29 mouse cellular contexts compared by ENCODE assay signal in genomic region chr3:96632058-96632457, GRCm38 (mm10). TPM values are rescaled to one million over a fixed set of nuclear protein-coding genes. Genes with fewer than 3 reads are reported as not detected.
"Had no signal": no experiment of that assay in that cellular context is flagged by ENCODE, and none has a peak within 500 bp of the region (broad histone marks: within the 10 kb centered on the region; RNA-seq: fewer than 3 reads in every experiment).

No protein-coding gene starts in this region.

- DNase-seq: cerebellum, adult 9-10 months; cerebellum, adult 9-11 months; cerebellum, postnatal 10 days; cerebellum, postnatal 14 days; cerebellum, postnatal 25 days; cerebellum, postnatal 36 days; embryo, embryonic 11 days; forebrain, postnatal 0 days; gastrocnemius, adult 2 months; gastrocnemius, postnatal 10 days; gastrocnemius, postnatal 14 days; gastrocnemius, postnatal 25 days; gastrocnemius, postnatal 36 days; heart, adult 11 months; heart, adult 18-20 months; heart, adult 2 months had no signal

- H3K9ac ChIP-seq: embryonic facial prominence, embryonic 12.5 days; embryonic facial prominence, embryonic 13.5 days; embryonic facial prominence, embryonic 15.5 days; forebrain, embryonic 12.5 days; forebrain, embryonic 13.5 days; forebrain, embryonic 15.5 days; forebrain, postnatal 0 days had no signal

- H3K4me3 ChIP-seq: embryonic facial prominence, embryonic 12.5 days; embryonic facial prominence, embryonic 13.5 days; embryonic facial prominence, embryonic 15.5 days; erythroblast, embryonic 14.5 days; forebrain, embryonic 12.5 days; forebrain, embryonic 13.5 days; forebrain, embryonic 15.5 days; gastrocnemius, adult 2 months; heart, adult 2 months had no signal

- H3K27me3 ChIP-seq: embryonic facial prominence, embryonic 12.5 days; embryonic facial prominence, embryonic 13.5 days; embryonic facial prominence, embryonic 15.5 days; forebrain, embryonic 12.5 days; forebrain, embryonic 13.5 days; forebrain, embryonic 15.5 days had no signal

- H3K9me3 ChIP-seq: embryonic facial prominence, embryonic 10.5 days; embryonic facial prominence, embryonic 12.5 days; embryonic facial prominence, embryonic 13.5 days; embryonic facial prominence, embryonic 15.5 days; forebrain, embryonic 10.5 days; forebrain, embryonic 12.5 days; forebrain, embryonic 13.5 days; forebrain, embryonic 15.5 days had no signal

- H3K27ac ChIP-seq: embryonic facial prominence, embryonic 10.5 days; embryonic facial prominence, embryonic 12.5 days; embryonic facial prominence, embryonic 13.5 days; embryonic facial prominence, embryonic 15.5 days; forebrain, embryonic 10.5 days; forebrain, embryonic 12.5 days; forebrain, embryonic 13.5 days; forebrain, embryonic 15.5 days; gastrocnemius, adult 2 months; heart, adult 2 months had no signal

RNA-seq across cellular contexts. Expression of gene Gm42957, which starts 3.2 kb away (rescaled TPM):
- total RNA-seq: common myeloid progenitor, adult 5-6 weeks; gastrocnemius, adult 8-10 months; granulocyte monocyte progenitor cell, adult 5-6 weeks had no signal
- polyA plus RNA-seq: embryonic facial prominence, embryonic 11.5 days; forebrain, embryonic 12.5 days had no signal

RNA-seq across cellular contexts. Expression of gene Itga10, which starts 13.3 kb away (rescaled TPM):
- polyA plus RNA-seq: erythroblast, embryonic 14.5 days had no signal
